Mouse (Mus musculus) ES-CJ7 (cell line): ENCODE data around the gene Col5a2.
A peak's percentile ranks its signal among the peaks of the same experiment; 100 is the strongest.
"Not testable (repeated sequence)": the region's sequence is repeated elsewhere in the genome, so short reads cannot be mapped to it uniquely, and the experiment has no call there.

Experiments used
- DNase-seq: peaks from one replicate; pipeline ENCODE4 v3.0.0; 2011; ENCODE audit warnings: low read depth, low spot score

Gene Col5a2

DNA sequence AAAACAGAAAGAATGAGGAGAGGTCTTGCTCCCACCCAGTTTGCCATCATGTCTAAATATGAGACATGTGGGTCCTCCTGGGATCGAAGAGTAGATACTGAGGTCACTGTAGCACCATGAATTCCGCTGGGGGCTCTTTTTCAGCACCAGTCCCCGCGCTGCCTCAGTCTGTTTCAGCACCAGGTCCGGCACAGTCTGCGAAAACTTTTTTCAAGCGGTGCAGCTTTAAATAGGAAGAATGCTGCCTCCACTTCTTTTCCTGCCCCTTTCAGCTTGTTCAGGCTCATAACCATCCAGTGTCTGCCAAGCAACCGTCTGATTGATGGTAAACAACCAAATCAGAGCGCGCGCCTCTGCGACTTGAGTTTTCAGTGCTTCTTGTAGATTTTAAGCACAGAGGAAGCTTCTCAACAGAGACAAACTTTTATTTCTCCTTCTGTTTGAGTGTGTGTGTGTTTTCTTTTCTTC lies at the start of gene Col5a2:
Col5a2 (minus strand) TSS at position 418 of the 468 bp plus-strand sequence.
- DNase-seq: peak; percentile 50

- DNase-seq: no peak
These were observed 47.4 kb upstream of the Col5a2 start for GRCm38 (mm10) chr1:45550531-45550930.

DNA sequence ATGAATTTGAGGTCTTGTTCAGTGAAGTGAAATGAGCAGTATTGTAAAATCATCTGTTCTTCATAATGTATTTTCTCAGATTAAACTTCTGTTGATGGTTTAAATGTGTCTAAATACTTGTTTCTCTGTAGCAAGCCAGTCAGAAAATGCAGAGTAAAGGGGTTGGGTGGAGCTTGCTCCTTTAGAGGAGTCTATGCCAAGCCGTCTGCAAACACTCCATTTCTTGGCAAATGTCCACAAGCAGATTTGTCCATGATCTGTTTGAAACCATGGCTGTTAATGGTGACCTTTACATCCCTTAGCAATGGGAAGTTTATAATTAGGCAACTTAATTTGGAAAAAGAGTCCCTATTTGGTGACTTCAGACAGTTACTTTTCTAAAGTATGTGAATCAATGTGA lies 38.8 kb upstream of the Col5a2 start:
- no peak for DNase-seq

DNA sequence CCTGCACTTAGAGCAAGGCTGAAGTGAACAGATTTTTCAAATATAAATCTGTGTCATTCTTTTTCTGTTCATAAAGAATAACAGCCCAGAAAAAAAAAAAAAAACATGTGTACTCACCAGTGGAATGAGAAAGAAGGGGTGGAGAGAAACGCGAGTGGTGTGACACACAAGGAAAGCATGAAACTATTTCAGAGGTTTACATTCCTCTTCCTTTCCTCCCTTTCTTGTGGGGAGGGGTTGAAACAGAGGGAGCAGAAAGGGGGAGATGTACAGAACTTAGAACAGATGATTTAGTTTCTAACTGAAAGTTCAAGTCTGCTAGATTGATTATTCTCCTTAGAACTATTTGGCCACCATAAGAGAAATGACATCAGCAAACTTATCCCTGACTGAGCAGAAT lies 38.1 kb upstream of the Col5a2 start:
- no peak for DNase-seq

DNA sequence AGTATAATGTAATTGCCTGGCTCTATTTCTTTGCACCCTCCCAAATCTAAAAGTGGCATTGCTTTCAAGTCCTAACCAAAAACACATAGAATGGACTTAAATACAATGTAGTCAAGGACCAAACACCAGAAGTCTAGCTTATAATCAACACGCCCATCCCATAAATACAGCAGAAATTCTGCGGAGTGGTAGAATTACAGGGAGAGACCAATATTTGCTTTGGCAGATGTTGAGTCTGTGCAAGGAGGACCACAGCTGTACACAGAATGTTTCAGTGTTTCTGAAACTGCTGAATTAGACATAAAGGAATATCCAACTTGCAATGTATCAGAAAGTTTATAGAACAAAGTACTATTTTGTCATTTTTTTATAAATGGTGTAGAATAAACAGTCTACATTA lies 28.4 kb upstream of the Col5a2 start:
- no peak for DNase-seq

DNA sequence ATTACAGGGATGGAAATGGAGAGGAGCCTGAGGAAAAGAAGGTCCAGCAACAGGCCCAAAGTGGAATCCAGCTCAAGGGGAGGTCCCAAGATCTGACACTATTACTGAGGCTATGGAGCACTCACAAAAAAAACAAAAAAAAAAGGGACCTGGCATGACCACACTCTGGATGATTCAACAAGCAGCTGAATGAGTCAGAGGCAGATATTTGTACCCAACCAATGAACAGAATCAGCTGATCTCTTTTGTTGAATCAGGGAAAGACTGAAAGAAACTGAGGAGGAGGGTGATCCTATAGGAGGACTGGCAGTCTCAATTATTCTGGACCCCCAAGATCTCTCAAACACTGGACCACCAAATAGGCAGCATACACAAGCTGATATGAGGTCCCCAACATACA lies 24.4 kb upstream of the Col5a2 start:
- not testable (repeated sequence) for DNase-seq

DNA sequence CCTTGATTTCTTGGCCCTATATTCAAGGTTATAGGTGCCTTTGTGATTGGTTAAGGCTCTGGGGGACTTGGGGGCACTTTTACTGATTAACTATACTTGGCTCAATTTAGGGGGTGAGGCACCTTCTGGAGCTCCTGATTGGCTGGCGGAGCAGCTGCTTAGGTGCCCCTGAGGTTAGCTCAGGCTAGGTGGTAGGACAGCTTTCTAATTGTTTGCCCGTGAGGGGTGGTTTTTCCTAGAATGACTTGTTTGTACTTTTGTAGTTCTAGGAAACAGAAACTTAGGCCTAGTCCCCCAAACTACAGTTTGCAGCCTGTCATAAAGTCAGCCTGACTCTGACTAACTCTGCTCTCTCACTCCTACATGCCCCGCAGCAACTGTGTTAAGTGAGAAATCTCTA lies 20.5 kb upstream of the Col5a2 start:
- DNase-seq: no peak

GRCm38 (mm10) chr1:45521486-45521885 lies 18.4 kb upstream of the Col5a2 start:
- DNase-seq: no peak

DNA sequence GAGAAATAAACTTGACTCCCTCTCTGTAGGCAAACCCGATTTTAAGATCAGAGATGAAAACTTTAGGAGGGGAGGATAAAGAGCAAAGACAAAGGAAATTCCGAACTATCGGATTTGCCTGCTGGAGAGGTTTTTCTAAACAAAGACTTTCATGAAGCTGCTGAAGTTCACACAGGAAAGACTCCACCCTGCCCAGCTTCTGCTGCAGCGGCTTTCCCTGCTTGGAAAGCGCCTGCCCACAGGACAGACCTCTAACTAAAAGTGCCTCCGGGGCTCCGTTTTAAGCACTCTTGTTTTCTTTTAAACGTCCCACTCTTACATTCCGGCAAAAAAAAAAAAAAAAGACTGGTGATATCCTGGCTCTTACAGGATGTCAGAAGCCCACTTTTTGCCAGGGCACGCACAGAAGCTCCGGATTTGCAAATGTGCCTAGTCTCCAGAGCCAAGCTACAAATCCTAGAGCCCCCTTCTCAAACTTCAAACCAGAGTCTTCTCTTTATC lies 791 bp downstream of the Col5a2 start:
- peak; percentile 41 for DNase-seq

DNA sequence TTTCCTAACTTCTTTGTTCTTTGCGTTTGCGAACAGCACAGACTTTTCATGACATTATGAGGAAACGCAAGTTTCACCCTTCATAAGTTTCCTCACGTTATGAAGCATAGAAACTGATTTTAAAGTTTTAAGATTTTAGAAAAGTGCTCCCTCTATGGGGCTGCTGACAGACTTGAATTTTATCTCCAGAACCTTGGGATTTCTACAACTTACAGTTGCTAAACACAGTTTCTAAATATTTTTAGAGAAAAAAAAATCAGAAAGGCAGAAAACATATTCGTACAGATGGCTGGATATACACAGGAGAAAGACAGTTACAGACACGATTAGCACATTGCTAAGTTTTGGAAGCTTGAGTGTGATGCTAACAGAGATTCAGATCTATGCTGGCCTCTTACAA lies 1.6 kb downstream of the Col5a2 start:
- no peak for DNase-seq

- no peak for DNase-seq
These were observed 2.6 kb downstream of the Col5a2 start for GRCm38 (mm10) chr1:45500456-45500855.

DNA sequence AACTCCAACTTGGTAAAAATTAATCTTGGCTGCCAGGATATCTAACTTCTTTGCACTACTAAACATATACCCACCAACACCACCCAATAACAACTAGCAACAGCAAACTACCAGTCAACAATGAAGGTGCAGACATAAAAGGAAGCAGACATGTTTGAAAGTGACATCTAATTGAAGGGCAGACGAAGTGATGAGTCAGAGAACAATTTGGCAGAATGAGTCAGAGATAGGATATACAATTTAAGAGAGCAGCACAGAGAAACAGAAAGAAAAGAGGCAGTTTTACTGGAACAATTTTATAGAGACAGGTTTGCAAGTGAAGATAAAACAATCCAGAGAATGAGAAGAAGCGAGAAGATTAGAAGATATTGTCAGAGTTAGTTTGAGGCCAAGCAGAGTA lies 8.1 kb downstream of the Col5a2 start:
- DNase-seq: no peak

- DNase-seq: no peak
These were observed 10.9 kb downstream of the Col5a2 start for GRCm38 (mm10) chr1:45492130-45492723.

DNA sequence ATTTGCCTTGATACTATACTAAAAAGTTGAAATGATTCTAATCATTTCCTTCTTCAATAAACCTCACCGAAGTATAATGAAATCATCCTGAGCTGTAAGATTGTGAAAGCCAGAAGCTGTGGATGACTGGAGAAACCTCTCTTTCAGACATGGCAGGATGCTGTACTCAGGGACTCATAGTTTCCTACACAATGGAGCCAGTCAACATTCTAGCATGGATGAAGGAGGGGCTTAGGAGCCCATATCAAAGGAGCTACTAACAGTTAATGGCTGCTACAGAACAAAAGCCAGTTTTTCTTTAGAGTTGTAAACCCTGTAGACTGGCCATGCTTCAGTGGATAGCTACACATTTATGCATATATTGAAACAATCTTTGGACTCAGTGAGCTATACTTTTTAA lies 12.6 kb downstream of the Col5a2 start:
- no peak for DNase-seq

GRCm38 (mm10) chr1:45488291-45488690 lies 14.8 kb downstream of the Col5a2 start:
- no peak for DNase-seq

DNA sequence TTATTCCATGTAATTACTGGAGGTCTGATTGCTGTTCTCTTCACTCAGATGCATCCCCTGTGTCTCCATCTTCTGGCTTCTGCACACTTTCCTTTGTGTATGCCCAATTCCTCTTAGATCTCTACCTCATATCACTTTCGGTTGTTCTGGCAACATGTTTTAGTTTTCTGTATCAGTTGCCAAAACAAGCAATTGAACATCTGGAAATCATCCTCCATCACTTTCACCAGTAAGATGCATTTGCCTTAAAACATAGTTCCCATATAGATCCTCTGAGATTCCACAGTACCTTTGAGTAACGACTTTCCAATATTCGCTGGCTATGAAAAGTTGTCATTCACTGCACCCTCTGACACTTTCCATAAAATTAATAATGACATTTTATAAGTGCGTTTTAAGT lies 20.1 kb downstream of the Col5a2 start:
- DNase-seq: no peak

DNA sequence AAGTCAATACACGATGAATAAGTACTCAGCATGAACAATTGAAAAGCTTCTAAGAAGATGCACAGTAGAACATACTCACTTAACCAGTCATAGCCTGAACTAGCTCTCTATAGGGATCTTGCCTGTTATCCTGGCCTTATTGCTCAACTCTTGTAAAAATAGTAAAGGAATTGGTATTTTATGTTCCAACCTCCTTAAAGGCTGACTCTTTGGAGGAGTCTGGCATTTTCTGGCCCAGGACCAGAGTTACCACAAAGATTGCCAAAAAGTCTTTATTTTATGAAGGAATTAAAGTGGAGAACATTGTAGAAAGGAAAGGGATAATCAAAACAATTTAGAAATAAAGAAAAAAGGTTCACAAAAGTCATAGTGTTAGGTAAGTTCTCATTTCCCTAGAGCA lies 21.2 kb downstream of the Col5a2 start:
- DNase-seq: no peak

DNA sequence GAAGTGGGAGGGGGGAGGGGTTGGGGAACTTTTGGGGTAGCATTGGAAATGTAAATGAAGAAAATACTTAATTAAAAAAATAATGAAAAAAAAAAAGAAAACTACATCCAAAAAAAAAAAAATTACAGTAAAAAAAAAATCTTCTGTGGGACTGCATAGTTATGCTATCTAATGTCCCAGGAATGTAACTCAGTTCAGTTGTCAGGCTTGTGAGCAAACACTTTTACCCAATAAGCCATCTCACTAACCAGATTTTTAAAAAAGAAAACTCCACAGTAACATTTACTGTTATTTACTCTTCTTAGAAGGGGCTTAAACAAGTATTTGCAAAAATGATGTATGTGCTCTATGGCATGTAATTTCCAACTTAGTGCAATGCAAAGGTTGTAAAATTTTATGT lies 24.0 kb downstream of the Col5a2 start:
- DNase-seq: no peak

DNA sequence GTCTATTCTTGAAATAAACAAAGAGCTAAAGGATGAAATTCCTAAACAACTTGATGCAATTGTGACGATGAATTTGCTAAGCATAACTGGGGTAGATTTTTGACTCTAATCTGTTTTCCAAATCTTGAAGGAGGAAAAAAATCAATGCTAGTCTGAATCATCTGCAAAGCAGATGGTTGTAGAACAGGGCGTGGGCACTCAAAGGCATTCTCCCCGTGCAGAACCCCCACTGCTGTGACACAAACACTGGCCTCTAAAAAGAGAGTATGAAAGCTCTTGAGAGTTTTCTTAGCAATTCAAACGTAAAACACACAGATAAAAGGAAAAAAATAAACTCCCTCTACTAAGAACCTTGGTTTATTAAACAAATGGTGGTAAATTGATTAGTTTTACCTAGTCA lies 30.3 kb downstream of the Col5a2 start:
- no peak for DNase-seq

GRCm38 (mm10) chr1:45460767-45461166 lies 42.3 kb downstream of the Col5a2 start:
- no peak for DNase-seq

DNA sequence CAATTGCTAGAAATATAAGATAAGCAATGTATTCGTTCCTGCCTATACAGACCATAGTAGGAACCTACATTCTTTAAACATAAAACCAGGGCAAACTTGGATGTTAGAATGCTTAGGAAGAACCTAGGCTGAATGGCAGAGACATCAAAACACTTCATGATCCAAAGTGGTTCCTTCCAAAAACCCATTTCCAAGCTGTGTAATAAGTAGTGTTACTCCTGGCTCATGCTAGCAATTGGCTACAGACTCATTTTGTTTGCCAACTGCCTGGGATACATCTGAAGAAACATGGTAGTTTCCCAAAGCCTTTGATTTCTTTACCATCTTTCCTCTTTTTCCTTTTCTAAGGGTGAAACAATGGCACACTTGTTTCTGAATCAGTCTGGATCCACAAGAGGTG lies 47.3 kb downstream of the Col5a2 start:
- DNase-seq: no peak

DNA sequence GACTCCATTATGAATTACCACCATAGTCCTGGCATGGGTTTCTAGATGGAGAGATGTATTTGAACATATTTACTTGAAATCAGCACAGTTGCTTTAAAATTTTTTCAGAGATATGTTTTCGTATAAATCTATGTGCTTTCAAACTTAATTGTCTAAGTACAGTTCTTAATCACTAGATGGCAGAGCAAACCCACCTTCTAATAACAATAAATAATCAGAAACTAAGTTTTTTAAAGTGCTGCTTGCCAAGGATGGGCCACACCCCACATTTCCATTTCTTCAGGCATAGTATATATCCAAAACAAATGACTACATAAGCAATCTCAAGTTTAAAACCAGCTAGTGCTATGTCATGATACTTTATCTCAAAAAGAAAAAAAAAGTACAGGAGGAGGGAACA lies 54.2 kb downstream of the Col5a2 start:
- DNase-seq: no peak

- peak; percentile 79 for DNase-seq
These were observed 71.2 kb downstream of the Col5a2 start for GRCm38 (mm10) chr1:45431922-45432321.

DNA sequence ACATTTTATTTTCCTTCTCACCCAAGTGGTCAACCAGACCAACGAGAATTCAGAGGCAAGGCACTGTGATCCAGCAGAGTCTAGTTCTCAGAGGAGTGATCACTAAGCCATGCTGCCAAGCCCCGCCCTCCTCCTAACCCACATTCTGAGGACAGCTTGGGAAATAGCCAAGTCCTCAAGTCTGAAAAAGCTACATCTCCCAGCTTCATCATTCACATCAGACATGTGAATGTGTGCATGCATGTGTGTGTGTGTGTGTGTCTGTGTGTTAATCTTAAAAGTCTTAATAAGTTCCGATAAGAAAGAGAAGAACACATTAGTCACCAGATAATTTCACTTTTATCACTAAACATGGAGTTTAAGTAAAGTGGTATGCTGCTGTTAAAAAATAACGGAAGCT lies 72.6 kb downstream of the Col5a2 start:
- no peak for DNase-seq
